Mouse (Mus musculus): ENCODE results near the gene Dhx34. TPM values are rescaled to one million over a fixed set of nuclear protein-coding genes. Genes with fewer than 3 reads are reported as not detected.
A peak's percentile ranks its signal among the peaks of the same experiment; 100 is the strongest.

Dhx34 gene
- total RNA-seq, 2 experiments from 2014 or later, result 11.4 to 13.6 TPM

- DNase-seq (ENCODE audit: extremely low spot score in 1 of 2, low spot score in 1 of 2), result no peak
Observed at GRCm38 (mm10) chr7:16172586-16173140, 49.2 kb downstream of the Dhx34 start.

DNA sequence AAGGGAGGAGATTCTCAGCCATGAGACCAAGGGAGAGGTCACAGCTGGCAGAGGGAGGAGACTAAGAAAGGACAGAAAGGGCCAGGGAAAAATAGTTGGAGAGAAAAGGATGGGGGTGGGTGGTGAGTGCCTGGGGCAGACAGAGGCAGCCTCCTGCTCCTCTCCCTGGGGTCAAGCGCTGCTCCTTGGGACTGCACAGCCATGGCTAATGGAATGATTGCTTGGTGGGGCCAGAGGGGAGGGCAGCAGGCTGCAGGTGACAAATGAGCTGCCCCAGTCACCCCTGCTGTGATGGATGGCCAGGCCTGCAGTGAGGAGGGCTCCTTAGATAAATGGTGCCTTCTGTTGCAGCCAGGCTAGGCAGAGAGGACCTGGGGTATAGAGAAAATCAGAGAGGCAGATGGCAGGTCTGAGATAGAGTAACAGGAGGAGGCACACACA lies 49.7 kb downstream of the Dhx34 start:
- DNase-seq (ENCODE audit: extremely low spot score in 1 of 2, low spot score in 1 of 2), result no peak

- no peak for DNase-seq (ENCODE audit: extremely low spot score in 1 of 2, low spot score in 1 of 2)
Observed at GRCm38 (mm10) chr7:16162036-16162435, 59.8 kb downstream of the Dhx34 start.

- no peak for DNase-seq (ENCODE audit: extremely low spot score in 1 of 2, low spot score in 1 of 2)
Observed at GRCm38 (mm10) chr7:16161302-16161701, 60.5 kb downstream of the Dhx34 start.

GRCm38 (mm10) chr7:16160702-16161101 lies 61.1 kb downstream of the Dhx34 start:
- no peak for DNase-seq (ENCODE audit: extremely low spot score in 1 of 2, low spot score in 1 of 2)

DNA sequence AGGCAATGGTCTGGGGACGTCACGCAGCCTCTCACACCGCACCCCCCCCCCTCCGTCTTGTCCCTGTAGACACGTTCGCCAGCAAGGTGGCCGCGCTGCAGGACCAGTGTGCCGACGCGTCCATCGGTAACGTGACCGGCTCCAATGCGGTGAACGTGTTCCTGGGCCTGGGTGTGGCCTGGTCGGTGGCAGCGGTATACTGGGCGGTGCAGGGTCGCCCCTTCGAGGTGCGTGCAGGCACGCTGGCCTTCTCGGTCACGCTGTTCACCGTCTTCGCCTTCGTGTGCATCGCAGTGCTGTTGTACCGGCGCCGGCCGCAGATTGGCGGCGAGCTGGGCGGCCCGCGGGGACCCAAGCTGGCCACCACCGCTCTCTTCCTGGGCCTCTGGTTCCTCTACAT lies 63.1 kb downstream of the Dhx34 start:
- no peak for DNase-seq (ENCODE audit: extremely low spot score in 1 of 2, low spot score in 1 of 2)

GRCm38 (mm10) chr7:16156105-16156714 lies 65.6 kb downstream of the Dhx34 start:
- peak in 1 of 2 experiments; percentile 2 for DNase-seq (ENCODE audit: extremely low spot score in 1 of 2, low spot score in 1 of 2)

DNA sequence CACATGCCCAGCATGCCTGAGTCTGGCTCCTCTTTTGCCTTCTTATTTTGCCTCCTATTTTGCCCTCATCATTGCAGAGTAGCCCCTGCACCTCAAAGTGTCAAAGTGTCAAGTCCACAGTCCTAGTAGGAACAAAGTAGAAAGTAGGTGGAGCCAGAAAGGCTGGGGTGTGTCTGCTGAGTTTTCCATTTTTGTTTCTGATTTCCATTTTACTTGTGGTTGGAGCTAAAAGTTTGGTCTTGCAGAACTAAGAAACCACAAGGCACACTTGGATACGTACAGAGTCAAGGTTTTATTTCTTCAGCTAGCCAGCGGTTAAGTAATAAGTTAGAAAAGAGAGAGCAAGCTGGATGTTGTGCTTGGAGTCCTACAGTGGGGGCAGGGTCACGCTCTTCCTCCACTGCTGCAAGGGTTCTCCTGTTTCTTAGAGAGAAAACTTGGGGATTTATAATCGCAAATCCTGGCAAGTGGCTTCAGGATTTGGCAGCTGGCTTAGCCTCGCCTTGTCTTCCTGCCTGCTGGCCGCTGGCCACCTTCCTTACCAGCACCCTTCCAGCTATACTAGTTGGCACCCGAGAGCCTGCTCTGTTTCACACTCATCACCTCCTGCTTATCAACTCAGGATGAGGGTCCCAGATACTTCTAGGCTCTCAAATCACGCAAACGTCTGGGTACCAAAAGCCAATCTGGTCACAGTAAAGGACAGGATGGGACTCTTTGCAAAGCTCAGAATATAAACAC lies 66.5 kb downstream of the Dhx34 start:
- DNase-seq (ENCODE audit: extremely low spot score in 1 of 2, low spot score in 1 of 2), result no peak

DNA sequence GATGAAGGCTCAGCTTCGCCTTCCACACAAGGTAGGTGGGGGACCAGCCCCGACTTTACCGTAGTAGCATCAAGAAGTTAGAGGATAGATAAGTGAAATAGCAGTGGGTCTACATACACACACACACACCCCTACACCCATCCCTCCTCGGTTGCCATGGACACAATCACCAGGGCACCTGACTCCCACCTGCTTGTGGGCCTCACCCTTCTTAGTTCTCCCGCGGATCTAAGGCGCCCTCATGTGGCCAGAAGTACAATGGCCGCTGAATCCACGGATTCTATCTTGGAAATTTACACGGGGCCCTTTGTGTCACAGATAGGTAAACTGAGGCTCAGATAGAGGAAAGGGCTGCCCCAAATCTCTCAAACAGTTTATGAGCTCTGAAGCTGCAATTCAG lies 68.3 kb downstream of the Dhx34 start:
- DNase-seq (ENCODE audit: extremely low spot score in 1 of 2, low spot score in 1 of 2), result peak in 1 of 2 experiments; percentile 68

DNA sequence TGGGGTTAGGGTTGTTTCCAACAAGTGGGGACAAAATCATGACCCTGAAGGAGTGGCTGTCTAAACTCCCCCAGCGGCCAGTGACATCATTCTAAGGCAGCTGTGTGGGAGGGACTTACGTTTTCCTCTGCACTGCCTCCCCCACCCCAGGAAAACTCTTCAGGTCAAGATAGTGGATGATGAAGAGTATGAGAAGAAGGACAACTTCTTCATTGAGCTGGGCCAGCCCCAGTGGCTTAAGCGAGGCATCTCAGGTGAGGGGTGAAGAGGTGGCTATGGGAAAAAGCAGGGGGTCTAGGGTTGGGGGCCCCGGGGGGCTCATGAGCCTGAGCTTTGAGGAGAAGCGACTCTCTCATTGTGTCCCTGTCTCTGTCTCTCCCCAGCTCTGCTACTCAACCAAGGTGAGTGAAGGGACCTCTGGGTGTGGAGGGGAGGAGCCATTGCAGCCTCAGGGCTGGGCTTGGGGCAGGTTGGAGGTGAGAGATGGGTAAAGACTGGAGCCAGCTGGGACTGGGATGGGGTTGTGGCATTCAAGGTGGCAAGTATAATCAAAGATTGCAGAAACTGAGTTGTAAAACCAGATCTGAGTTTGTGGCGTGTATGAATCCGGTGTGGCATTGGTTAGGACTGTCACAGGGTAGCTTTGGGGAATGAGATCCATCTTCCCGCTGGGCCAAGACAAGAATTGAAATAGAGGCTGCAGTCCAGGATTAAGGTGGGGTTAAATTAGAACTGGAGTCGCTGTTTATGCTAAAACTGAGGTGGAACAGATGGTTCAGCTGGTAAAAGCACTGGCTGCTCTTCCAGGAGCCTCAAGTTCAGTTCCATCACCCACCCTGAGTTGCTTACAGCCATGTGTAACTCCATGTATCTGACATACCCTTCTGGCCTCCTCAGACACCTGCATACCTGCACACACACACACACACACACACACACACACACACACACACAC lies 71.4 kb downstream of the Dhx34 start:
- no peak for DNase-seq (ENCODE audit: extremely low spot score in 1 of 2, low spot score in 1 of 2)

GRCm38 (mm10) chr7:16149241-16149640 lies 72.6 kb downstream of the Dhx34 start:
- DNase-seq (ENCODE audit: extremely low spot score in 1 of 2, low spot score in 1 of 2), result peak; percentile 56

DNA sequence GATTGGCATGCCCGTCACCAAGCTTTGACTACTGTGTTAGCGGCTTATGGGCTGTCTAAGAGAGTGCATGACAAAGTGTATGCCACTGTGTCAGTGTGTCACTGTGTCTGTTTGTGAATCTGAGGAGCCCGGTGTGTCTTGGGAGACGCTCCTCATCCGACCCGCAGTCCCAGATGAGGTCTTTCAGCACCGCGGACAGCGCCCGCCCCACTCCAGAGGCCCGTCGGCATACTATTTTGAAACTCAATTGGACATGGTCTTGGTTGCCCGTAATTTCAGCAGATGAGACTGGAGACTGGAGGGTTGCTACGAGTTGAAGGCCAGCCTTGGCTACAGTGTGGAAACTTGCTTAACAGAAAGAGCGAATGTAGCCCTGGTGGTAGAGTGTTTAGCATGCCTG lies 74.2 kb downstream of the Dhx34 start:
- DNase-seq (ENCODE audit: extremely low spot score in 1 of 2, low spot score in 1 of 2), result peak in 1 of 2 experiments; percentile 59

Other genes with a start within 250 kb of the Dhx34 start
- gene Bicra, start 174.1 kb downstream of the Dhx34 start, total RNA-seq (2021), result 10 to 100 TPM; 15.9 to 23.2 TPM
- under 1 TPM; 0.44 to 0.66 TPM for gene Zfp541, start 160.2 kb downstream of the Dhx34 start, total RNA-seq (2021)
- 100 to 1,000 TPM; 282 to 301 TPM for gene Napa, start 123.6 kb downstream of the Dhx34 start, total RNA-seq (2021)
- gene Kptn, start 102.1 kb downstream of the Dhx34 start, total RNA-seq (2021), result 10 to 100 TPM; 32.3 to 37.8 TPM
- gene Slc8a2, start 92.2 kb downstream of the Dhx34 start, total RNA-seq (2021), result 100 to 1,000 TPM; 294 to 322 TPM
- gene Meis3, start 46.9 kb downstream of the Dhx34 start, total RNA-seq (2021), result 10 to 100 TPM; 34.3 to 41.1 TPM
- gene C5ar2, start 22.1 kb upstream of the Dhx34 start, total RNA-seq (2021), result under 1 TPM; 0.75 to 0.81 TPM
- gene C5ar1, start 37.5 kb upstream of the Dhx34 start, total RNA-seq (2021), result 1 to 10 TPM; 1.1 TPM
- gene Inafm1, start 51.6 kb upstream of the Dhx34 start, total RNA-seq (2021), result 10 to 100 TPM; 29.4 to 34.2 TPM
- 10 to 100 TPM; 59.6 to 77.3 TPM for gene Ccdc9, start 64.8 kb upstream of the Dhx34 start, total RNA-seq (2021)
- gene Bbc3, start 86.4 kb upstream of the Dhx34 start, total RNA-seq (2021), result 10 to 100 TPM; 14.0 to 20.0 TPM
- gene Sae1, start 165.8 kb upstream of the Dhx34 start, total RNA-seq (2021), result 100 to 1,000 TPM in 1 of 2 experiments, 10 to 100 TPM in 1; 90.9 to 105 TPM
- 10 to 100 TPM; 54.0 to 59.3 TPM for gene Zc3h4, start 178.9 kb upstream of the Dhx34 start, total RNA-seq (2021)
- 10 to 100 TPM; 62.5 to 81.2 TPM for gene Tmem160, start 230.7 kb upstream of the Dhx34 start, total RNA-seq (2021)

All from layer of hippocampus, postnatal 25 days (tissue).